Mouse (Mus musculus) heart, adult 2 months (tissue): ENCODE measurements around the gene Pnmal1. TPM values are rescaled to one million over a fixed set of nuclear protein-coding genes. Genes with fewer than 3 reads are reported as not detected.

Source experiments
- DNase-seq, 2 experiments: peaks; one replicate each; pipeline ENCODE4 v3.0.0; 2021
- H3K27ac ChIP-seq: fragments of 200-600 bp; 2 replicates; pipeline ENCODE4 v1.8.1; 2022
- H3K27me3 ChIP-seq: fragments of 200-500 bp; 2 replicates; pipeline ENCODE4 v1.6.1; 2012; ENCODE audit warnings: mild to moderate bottlenecking, low read length, inconsistent platforms, mixed read lengths; ENCODE audit not compliant: control insufficient read depth, insufficient read depth
- H3K36me3 ChIP-seq: fragments of 200-500 bp; 2 replicates; pipeline ENCODE4 v1.6.1; 2012; ENCODE audit warnings: low read length, inconsistent platforms; ENCODE audit not compliant: control insufficient read depth, insufficient read depth
- H3K4me1 ChIP-seq: fragments of 200-500 bp; 2 replicates; pipeline ENCODE4 v1.6.1; 2011; ENCODE audit warnings: low read length; ENCODE audit not compliant: control insufficient read depth, insufficient read depth
- H3K4me3 ChIP-seq: fragments of 200-600 bp; 2 replicates; pipeline ENCODE4 v1.8.1; 2022
- H3K79me2 ChIP-seq: fragments of 200-500 bp; replicated peaks from 2 replicates; pipeline ENCODE4 v1.6.1; 2012; ENCODE audit warnings: mild to moderate bottlenecking, inconsistent platforms, low read length, moderate library complexity, mixed read lengths; ENCODE audit not compliant: control insufficient read depth, insufficient read depth
- H3K9ac ChIP-seq: fragments of 200-500 bp; 2 replicates; pipeline ENCODE4 v1.6.1; 2012; ENCODE audit warnings: low read depth, mild to moderate bottlenecking, control low read depth, inconsistent platforms, low read length, mixed read lengths
- CTCF ChIP-seq: fragments of 200-600 bp; IDR thresholded peaks from 2 replicates; pipeline ENCODE4 v1.8.1; 2022; ENCODE audit warnings: antibody characterized with exemption, mild to moderate bottlenecking, moderate library complexity
- EP300 ChIP-seq: fragments of 200-500 bp; IDR thresholded peaks from 2 replicates; pipeline ENCODE4 v1.6.1; 2011; ENCODE audit warnings: low read depth, low read length, control low read depth; ENCODE audit not compliant: insufficient read depth
- POLR2A ChIP-seq: fragments of 200-500 bp; IDR thresholded peaks from 2 replicates; pipeline ENCODE4 v1.6.1; 2011; ENCODE audit warnings: mild to moderate bottlenecking, low read depth, low read length, control low read depth; ENCODE audit not compliant: insufficient read depth
- WGBS: fragments of 180-500 bp; shearing (Covaris S2); methylation state at CpG from one replicate; pipeline ENCODE4 v1.1.7; 2018; 5-methylcytosine and 5-hydroxymethylcytosine counted together
- intact Hi-C: fragments of 180-260 bp; cut with DNase I; formaldehyde crosslinking; loops from one replicate; pipeline ENCODE4 v1.15.1; 2025
- polyA plus RNA-seq: library from polyadenylated mRNA; depleted of rRNA; stranded (reverse); fragments of >200 nt; gene quantifications from 2 replicates; pipeline ENCODE4 v1.2.3, GENCODE M21; 2012
- total RNA-seq, 2 experiments: library from RNA; stranded (reverse); gene quantifications; 2 replicates each; pipeline ENCODE4 v1.2.3; 2021

The Pnmal1 gene
- total and polyA plus RNA-seq, 3 experiments: 0.06 to 0.11 TPM; not detected in 1

- peak overlapping the region; percentile 98 for H3K4me3 ChIP-seq
- peaks cover 15% of the 10 kb centered on the region for H3K4me1 ChIP-seq
- H3K79me2 ChIP-seq: peaks cover 5% of the 10 kb centered on the region; the same call in 1 of the 2 replicates
- H3K27me3 ChIP-seq: no peaks in the 10 kb centered on the region
- WGBS: 37% methylated on average over 10 of the region's 10 CpGs
- no peaks in the 10 kb centered on the region for H3K36me3 ChIP-seq
- intact Hi-C loops: loop anchor here (10.0 kb wide), 1 partner anchor 308 kb away; the partner anchor contains the start of gene Arhgap35
- no peak overlapping the region; the same call in 1 of the 2 replicates for H3K27ac ChIP-seq
- DNase-seq: peak in 1 of 2 experiments; percentile 45
- TF ChIP-seq POLR2A (peak; percentile 28; the same call in 1 of the 2 replicates), EP300 (no peak)
- H3K9ac ChIP-seq: peak overlapping the region; percentile 91
Observed at GRCm38 (mm10) chr7:16922360-16922973, 37.0 kb upstream of the Pnmal1 start.

- H3K4me3 ChIP-seq: peak overlapping the region; percentile 98
- intact Hi-C loops: loop anchor here (10.0 kb wide), 1 partner anchor 309 kb away; the partner anchor contains the start of gene Arhgap35
- peaks cover 15% of the 10 kb centered on the region for H3K4me1 ChIP-seq
- H3K27ac ChIP-seq: peak overlapping the region; percentile 100
- under 1% methylated on average over 57 of the region's 57 CpGs for WGBS
- H3K27me3 ChIP-seq: no peaks in the 10 kb centered on the region
- TF ChIP-seq CTCF: no peak
- no peak for TF ChIP-seq EP300
- TF ChIP-seq POLR2A: no peak
- DNase-seq: peak in 1 of 2 experiments; percentile 49
- peaks cover 5% of the 10 kb centered on the region; the same call in 1 of the 2 replicates for H3K79me2 ChIP-seq
- H3K36me3 ChIP-seq: no peaks in the 10 kb centered on the region
- peak overlapping the region; percentile 91 for H3K9ac ChIP-seq
Observed at GRCm38 (mm10) chr7:16923283-16924036, 36.0 kb upstream of the Pnmal1 start.

- peaks cover 5% of the 10 kb centered on the region; the same call in 1 of the 2 replicates for H3K79me2 ChIP-seq
- DNase-seq: peak; percentile 100
- WGBS: 1% methylated on average over 64 of the region's 64 CpGs
- no peaks in the 10 kb centered on the region for H3K27me3 ChIP-seq
- H3K36me3 ChIP-seq: no peaks in the 10 kb centered on the region
- peak within 1 kb of the TSS; percentile 100 for H3K27ac ChIP-seq
- peaks cover 15% of the 10 kb centered on the region for H3K4me1 ChIP-seq
- intact Hi-C loops: loop anchor here (10.0 kb wide), 1 partner anchor 309 kb away; the partner anchor contains the start of gene Arhgap35
- TF ChIP-seq CTCF: no peak; the same call in 1 of the 2 replicates
- peak; percentile 77 for TF ChIP-seq POLR2A
- TF ChIP-seq EP300: peak; percentile 98
- H3K9ac ChIP-seq: peak within 1 kb of the TSS; percentile 91
- H3K4me3 ChIP-seq: peak within 1 kb of the TSS; percentile 98
Observed at GRCm38 (mm10) chr7:16924037-16924834, 35.2 kb upstream of the Pnmal1 start, which contains the start of gene Calm3. Gene Calm3 (minus strand): TSS chr7:16924114.

- intact Hi-C loops: loop anchor here (10.0 kb wide), 1 partner anchor 314 kb away; the partner anchor contains the start of gene Arhgap35
- Histone ChIP-seq H3K9ac (no peak overlapping the region), H3K79me2 (0 out of 2 replicates have a peak, but pooled peaks cover under 1% of the 10 kb centered on the region), H3K27ac (no peak overlapping the region), H3K4me1 (no peaks in the 10 kb centered on the region), H3K27me3 (no peaks in the 10 kb centered on the region), H3K4me3 (no peak overlapping the region), H3K36me3 (no peaks in the 10 kb centered on the region)
- no peak for DNase-seq
- TF ChIP-seq EP300: no peak
- no peak for TF ChIP-seq POLR2A
- no peak for TF ChIP-seq CTCF
- WGBS: 34% methylated on average over 2 of the region's 2 CpGs
Observed at GRCm38 (mm10) chr7:16928341-16928740, 31.1 kb upstream of the Pnmal1 start.

- peak; percentile 67 to 76 for DNase-seq
- 0% methylated on average over 1 of the region's 1 CpGs for WGBS
Observed at GRCm38 (mm10) chr7:16930850-16931249, 28.6 kb upstream of the Pnmal1 start.

More at GRCm38 (mm10) chr7:16930850-16931249, 28.6 kb upstream of the Pnmal1 start:
- H3K4me1 ChIP-seq: no peaks in the 10 kb centered on the region
- no peaks in the 10 kb centered on the region for H3K36me3 ChIP-seq
- no peak overlapping the region for H3K27ac ChIP-seq
- no peak overlapping the region for H3K4me3 ChIP-seq
- TF ChIP-seq EP300 (no peak), CTCF (no peak; the same call in 1 of the 2 replicates), POLR2A (no peak)
- H3K27me3 ChIP-seq: no peaks in the 10 kb centered on the region
- intact Hi-C loops: loop anchor here (1.0 to 5.0 kb wide), 2 partner anchors 121 to 135 kb away; no protein-coding TSS in a partner anchor
- H3K9ac ChIP-seq: no peak overlapping the region
- H3K79me2 ChIP-seq: no peaks in the 10 kb centered on the region
